Mouse (Mus musculus) hindlimb bud, embryonic 11.5 days (tissue): ENCODE data around the gene Nptn.

Experiments
- DNase-seq: peaks from one replicate; pipeline ENCODE4 v3.0.0-alpha.2; 2012; ENCODE audit warnings: low read depth, low spot score; ENCODE audit errors: extremely low spot score

Nptn gene

DNA sequence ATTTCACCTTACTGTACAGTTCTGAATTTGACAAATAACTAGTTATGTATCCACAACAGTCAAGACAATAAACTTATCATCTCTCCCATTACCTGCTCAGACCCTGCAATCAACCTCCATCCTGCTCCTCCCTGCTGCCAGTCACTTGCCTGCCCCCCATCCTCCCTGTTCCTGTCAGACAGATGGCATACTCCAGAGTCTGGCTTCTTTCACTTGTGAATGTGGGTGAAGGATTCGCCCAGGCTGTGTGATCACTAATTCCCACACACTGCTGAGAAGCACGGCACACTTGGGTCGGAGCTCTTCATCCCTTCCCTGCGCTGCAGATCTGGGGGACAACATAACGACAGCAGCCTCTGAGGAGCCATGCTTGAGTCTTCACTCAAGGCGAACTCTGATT lies 100.1 kb downstream of the Nptn start:
- no peak for DNase-seq

DNA sequence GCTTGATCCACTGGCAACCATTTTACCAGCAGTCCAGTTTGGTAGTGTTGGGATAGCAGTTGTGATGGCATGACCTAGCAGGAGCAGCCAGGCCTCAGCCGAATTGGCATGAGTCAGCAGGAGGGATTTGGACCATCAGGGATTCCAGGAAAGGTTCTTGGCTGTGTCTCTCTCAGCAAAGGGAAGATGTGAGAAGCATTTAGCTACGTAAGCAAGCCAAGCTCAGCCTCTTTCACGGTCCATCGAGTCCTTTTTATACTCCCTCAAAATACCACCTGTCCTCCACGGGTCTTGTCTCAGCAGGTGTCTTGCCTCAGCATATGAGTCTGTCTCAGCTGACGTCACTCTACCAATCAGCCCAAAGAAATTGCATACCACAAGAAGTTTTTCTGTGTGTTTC lies 101.3 kb downstream of the Nptn start:
- no peak for DNase-seq

GRCm38 (mm10) chr9:58685290-58685689 lies 103.2 kb downstream of the Nptn start:
- DNase-seq: no peak

DNA sequence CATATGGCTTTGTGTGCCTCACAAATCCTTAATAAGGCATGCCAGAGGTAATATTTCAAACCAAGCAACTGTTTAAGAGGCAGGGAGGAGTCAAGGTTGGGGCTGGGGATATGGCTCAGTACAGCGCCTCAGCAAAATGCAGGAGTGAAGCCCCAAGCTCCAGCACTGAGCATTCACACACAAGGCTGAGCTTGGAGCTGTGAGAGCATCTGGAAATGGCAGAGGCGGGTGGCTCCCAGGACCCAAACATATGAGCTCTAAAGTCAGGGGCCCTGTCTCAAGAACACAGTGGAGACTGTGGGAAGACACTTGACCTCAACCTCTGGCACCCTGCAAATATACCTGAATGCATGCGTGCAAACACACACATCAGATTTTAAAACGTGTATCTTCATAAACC lies 106.0 kb downstream of the Nptn start:
- no peak for DNase-seq

DNA sequence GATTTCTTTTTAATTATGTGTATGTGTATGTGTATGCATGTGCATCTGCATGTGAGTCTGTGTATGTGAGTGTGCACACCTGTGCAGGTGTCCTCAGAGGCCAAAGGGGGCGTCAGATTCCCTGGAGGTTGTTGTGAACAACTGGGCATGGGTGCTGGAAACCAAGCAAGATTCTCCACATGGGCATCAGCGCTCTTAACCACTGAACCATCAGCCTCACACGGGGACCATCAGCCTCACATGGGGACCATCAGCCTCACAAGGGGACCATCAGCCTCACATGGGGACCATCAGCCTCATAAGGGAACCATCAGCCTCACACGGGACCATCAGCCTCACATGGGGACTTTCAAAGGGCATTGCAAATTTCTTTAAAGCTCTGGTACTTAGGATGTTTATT lies 108.7 kb downstream of the Nptn start:
- DNase-seq: no peak

GRCm38 (mm10) chr9:58691471-58691870 lies 109.4 kb downstream of the Nptn start:
- DNase-seq: no peak

DNA sequence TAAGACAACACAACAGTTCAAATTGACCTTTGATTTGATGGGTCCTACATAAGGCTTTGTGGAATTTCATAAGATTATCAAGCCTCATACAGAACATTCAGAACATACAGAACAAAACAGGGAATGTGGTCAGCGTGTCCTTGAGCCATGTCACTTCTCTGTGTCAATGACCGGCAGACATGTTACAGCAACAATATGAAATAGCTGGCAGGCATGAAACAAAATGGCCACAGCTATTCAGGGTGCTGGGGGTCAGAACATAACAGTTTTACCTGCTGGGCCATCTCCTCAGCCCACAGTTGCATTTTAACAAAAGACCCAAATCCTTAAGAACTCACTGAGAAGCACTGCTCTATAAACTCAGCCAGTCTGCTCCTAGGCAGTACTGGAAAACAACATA lies 116.4 kb downstream of the Nptn start:
- DNase-seq: no peak

DNA sequence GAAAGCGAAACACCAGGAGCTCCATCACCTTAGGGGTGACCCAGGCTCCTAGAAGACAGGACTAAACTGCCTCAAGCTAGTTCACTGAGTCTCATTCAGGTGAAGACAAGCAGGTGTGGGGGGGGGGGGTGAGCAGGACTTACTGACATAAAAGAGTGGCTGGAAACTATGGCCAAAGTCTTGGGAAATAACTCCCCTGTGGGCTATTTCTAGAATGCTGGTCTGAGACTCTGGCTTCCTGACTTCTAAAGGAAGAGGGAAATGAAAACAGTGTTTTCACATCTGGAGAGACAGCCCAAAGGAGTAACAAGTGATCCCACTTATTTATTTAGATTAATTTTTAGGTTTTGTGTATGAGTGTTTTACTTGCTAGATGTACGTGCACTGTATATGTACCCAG lies 119.7 kb downstream of the Nptn start:
- DNase-seq: no peak

- DNase-seq: no peak
Measured at GRCm38 (mm10) chr9:58703766-58704165, 121.7 kb downstream of the Nptn start.

DNA sequence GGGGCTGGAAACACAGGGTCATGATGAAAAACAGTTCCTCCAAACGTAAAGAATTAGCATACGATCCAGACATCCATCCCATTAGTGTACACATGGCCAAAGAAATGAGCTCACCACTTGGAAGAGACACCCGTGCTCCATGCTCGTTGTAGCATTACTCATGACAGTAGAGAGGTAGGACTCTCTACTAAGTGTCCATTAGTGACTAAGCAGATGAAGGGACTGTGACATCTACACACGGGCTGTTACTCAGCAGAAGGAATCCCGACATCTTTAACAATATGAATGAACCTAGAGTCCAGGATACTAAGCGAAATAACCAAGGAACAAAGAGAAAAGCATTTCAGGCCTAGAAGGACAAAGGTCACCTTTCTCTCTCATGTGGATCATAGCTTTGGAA lies 124.0 kb downstream of the Nptn start:
- DNase-seq: no peak
